Mouse (Mus musculus) kidney, adult 2 months (tissue): ENCODE data around the gene Taf12. TPM values are rescaled to one million over a fixed set of nuclear protein-coding genes. Genes with fewer than 3 reads are reported as not detected.
"Not testable (repeated sequence)": the region's sequence is repeated elsewhere in the genome, so short reads cannot be mapped to it uniquely, and the experiment has no call there.

Experiments
- DNase-seq: peaks from one replicate; pipeline ENCODE4 v3.0.0; 2021
- H3K27ac ChIP-seq: fragments of 200-500 bp; 2 replicates; pipeline ENCODE4 v1.5.1; 2012; ENCODE audit warnings: low read depth, low read length, control low read depth, inconsistent platforms; ENCODE audit not compliant: insufficient read depth
- H3K27me3 ChIP-seq: fragments of 200-500 bp; replicated peaks from 2 replicates; pipeline ENCODE4 v1.6.1; 2012; ENCODE audit warnings: mild to moderate bottlenecking, moderate library complexity, low read length, inconsistent platforms; ENCODE audit not compliant: control insufficient read depth, insufficient read depth
- H3K36me3 ChIP-seq: fragments of 200-500 bp; 2 replicates; pipeline ENCODE4 v1.6.1; 2012; ENCODE audit warnings: mild to moderate bottlenecking, moderate library complexity, low read length, inconsistent platforms; ENCODE audit not compliant: control insufficient read depth, insufficient read depth
- H3K4me1 ChIP-seq: fragments of 200-500 bp; 2 replicates; pipeline ENCODE4 v1.6.1; 2011; ENCODE audit warnings: low read length; ENCODE audit not compliant: control insufficient read depth, insufficient read depth
- H3K4me3 ChIP-seq: fragments of 200-500 bp; 2 replicates; pipeline ENCODE4 v1.5.1; 2011; ENCODE audit warnings: mild to moderate bottlenecking, low read depth, low read length, control low read depth; ENCODE audit not compliant: insufficient read depth
- CTCF ChIP-seq: fragments of 200-500 bp; conservative IDR thresholded peaks from 2 replicates; pipeline ENCODE4 v1.5.1; 2011; ENCODE audit warnings: low read depth, mild to moderate bottlenecking, control low read depth, low read length, moderate library complexity, mixed read lengths; ENCODE audit not compliant: insufficient read depth, insufficient read length
- POLR2A ChIP-seq: fragments of 200-500 bp; IDR thresholded peaks from one replicate; pipeline ENCODE4 v1.6.1; 2011; ENCODE audit warnings: low read depth, low read length, control low read depth
- WGBS: fragments of 180-500 bp; shearing (Covaris S2); methylation state at CpG from one replicate; pipeline ENCODE4 v1.1.7; 2018; 5-methylcytosine and 5-hydroxymethylcytosine counted together
- polyA plus RNA-seq: library from polyadenylated mRNA; depleted of rRNA; stranded (reverse); fragments of >200 nt; gene quantifications from 2 replicates; pipeline ENCODE4 v1.2.3, GENCODE M21; 2012

Gene Taf12
- polyA plus RNA-seq, 1 experiment: 15.0 TPM

GRCm38 (mm10) chr4:132269740-132270560 lies 4.2 kb upstream of the Taf12 start:
- DNase-seq: peak; percentile 93
- peak; percentile 48 for TF ChIP-seq CTCF
- TF ChIP-seq POLR2A: peak; percentile 100
- H3K36me3 ChIP-seq: no peaks in the 10 kb centered on the region
- no peaks in the 10 kb centered on the region; the same call in 1 of the 2 replicates for H3K4me1 ChIP-seq
- H3K27ac ChIP-seq: peak overlapping the region; percentile 99
- peak overlapping the region; percentile 56 for H3K4me3 ChIP-seq
- under 1% methylated on average over 35 of the region's 35 CpGs for WGBS
- no peaks in the 10 kb centered on the region for H3K27me3 ChIP-seq

GRCm38 (mm10) chr4:132273166-132273565 lies 1.0 kb upstream of the Taf12 start:
- no peaks in the 10 kb centered on the region for H3K27me3 ChIP-seq
- no peak overlapping the region for H3K27ac ChIP-seq
- WGBS: 42% methylated on average over 2 of the region's 2 CpGs
- no peaks in the 10 kb centered on the region for H3K36me3 ChIP-seq
- no peak overlapping the region for H3K4me3 ChIP-seq
- peak; percentile 21 for DNase-seq
- H3K4me1 ChIP-seq: no peaks in the 10 kb centered on the region; the same call in 1 of the 2 replicates
- TF ChIP-seq POLR2A (no peak), CTCF (no peak)

- DNase-seq: no peak
- H3K27ac ChIP-seq: no peak overlapping the region
- no peaks in the 10 kb centered on the region for H3K36me3 ChIP-seq
- H3K4me3 ChIP-seq: no peak overlapping the region
- no peaks in the 10 kb centered on the region for H3K4me1 ChIP-seq
- TF ChIP-seq CTCF (no peak), POLR2A (no peak)
- no peaks in the 10 kb centered on the region for H3K27me3 ChIP-seq
- WGBS: 87% methylated on average over 3 of the region's 3 CpGs
These were observed 1.8 kb downstream of the Taf12 start for GRCm38 (mm10) chr4:132275949-132276348.

GRCm38 (mm10) chr4:132288840-132289239 lies 14.7 kb downstream of the Taf12 start:
- not testable (repeated sequence) for H3K27ac ChIP-seq, H3K27me3 ChIP-seq, H3K4me3 ChIP-seq, H3K36me3 ChIP-seq, DNase-seq, H3K4me1 ChIP-seq
- 92% methylated on average over 4 of the region's 5 CpGs for WGBS

GRCm38 (mm10) chr4:132291056-132291455 lies 16.9 kb downstream of the Taf12 start:
- no peaks in the 10 kb centered on the region for H3K36me3 ChIP-seq
- H3K27me3 ChIP-seq: no peaks in the 10 kb centered on the region
- no peak overlapping the region for H3K4me3 ChIP-seq
- H3K27ac ChIP-seq: no peak overlapping the region
- TF ChIP-seq CTCF: no peak
- no peak for TF ChIP-seq POLR2A
- no peak for DNase-seq
- WGBS: 77% methylated on average over 4 of the region's 4 CpGs
- peaks cover 4% of the 10 kb centered on the region; the same call in 1 of the 2 replicates for H3K4me1 ChIP-seq

- peak; percentile 30; the same call in 1 of the 2 replicates for TF ChIP-seq CTCF
- no peak for TF ChIP-seq POLR2A
- 87% methylated on average over 12 of the region's 12 CpGs for WGBS
- Histone ChIP-seq H3K27ac (no peak overlapping the region), H3K27me3 (no peaks in the 10 kb centered on the region), H3K4me1 (peaks cover 4% of the 10 kb centered on the region; the same call in 1 of the 2 replicates), H3K36me3 (no peaks in the 10 kb centered on the region), H3K4me3 (no peak overlapping the region)
- DNase-seq: no peak
These were observed 17.6 kb downstream of the Taf12 start for GRCm38 (mm10) chr4:132291624-132292335.

GRCm38 (mm10) chr4:132292988-132293387 lies 18.8 kb downstream of the Taf12 start:
- peak; percentile 72 for DNase-seq
- Histone ChIP-seq H3K4me3 (no peak overlapping the region), H3K27ac (no peak overlapping the region), H3K4me1 (peaks cover 4% of the 10 kb centered on the region; the same call in 1 of the 2 replicates), H3K36me3 (no peaks in the 10 kb centered on the region), H3K27me3 (no peaks in the 10 kb centered on the region)
- 50% methylated on average over 4 of the region's 4 CpGs for WGBS
- TF ChIP-seq CTCF (peak; percentile 70), POLR2A (no peak)
